Mouse (Mus musculus): ENCODE results near the gene Gm20741. TPM values are rescaled to one million over a fixed set of nuclear protein-coding genes. Genes with fewer than 3 reads are reported as not detected.
A peak's percentile ranks its signal among the peaks of the same experiment; 100 is the strongest.

Gm20741 gene
- not detected in 2 replicates for polyA plus RNA-seq (2014; fragmentation: Nextera tagmentation; extraction: Ambion mirVana)

DNA sequence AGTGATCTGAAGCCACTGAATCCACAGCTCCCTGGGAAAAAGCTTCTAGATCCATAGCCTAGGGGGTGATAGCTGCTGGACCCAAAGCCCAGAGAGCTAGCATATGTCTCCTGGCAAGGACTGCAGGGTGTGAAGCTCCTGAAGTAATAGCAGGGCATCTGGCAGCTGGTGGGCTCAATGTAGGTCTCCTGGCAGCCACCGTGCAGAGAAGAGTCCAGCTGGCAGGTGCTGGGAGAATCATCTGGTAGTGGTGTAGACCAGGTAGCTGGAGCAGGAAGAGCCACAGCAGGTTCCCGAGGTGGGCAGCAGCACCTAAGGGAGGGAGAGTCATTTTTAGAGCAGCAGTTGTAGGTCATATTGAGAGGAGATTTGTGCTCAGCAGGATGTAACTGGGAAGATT, at the start of gene Gm20741:
Gene Gm20741, minus strand, starts transcription at position 394 of the 400 bp plus-strand sequence.
- H3K27me3 ChIP-seq (ENCODE audit: control insufficient read depth, insufficient read depth, low read length): no peaks in the 10 kb centered on the region
- DNase-seq (ENCODE audit: low spot score) (no peak), ATAC-seq (ENCODE audit: insufficient read depth, low FRiP score, low TSS enrichment) (no peak)
- no peak within 1 kb of the TSS for H3K4me3 ChIP-seq (ENCODE audit: low read depth, low read length)
- H3K4me1 ChIP-seq (ENCODE audit: control insufficient read depth, insufficient read depth, low read length): no peaks in the 10 kb centered on the region
- H3K9me3 ChIP-seq (ENCODE audit: control insufficient read depth, low read length): no peaks in the 10 kb centered on the region
- no peak within 1 kb of the TSS for H3K9ac ChIP-seq (ENCODE audit: low read length)
- H3K27ac ChIP-seq (ENCODE audit: low read depth, low read length): no peak within 1 kb of the TSS
- WGBS: 85% methylated on average over 2 of the region's 2 CpGs
- no peak within 1 kb of the TSS for H3K4me2 ChIP-seq (ENCODE audit: low read depth)
- no peaks in the 10 kb centered on the region for H3K36me3 ChIP-seq (ENCODE audit: control insufficient read depth, insufficient read depth, low read length)

DNA sequence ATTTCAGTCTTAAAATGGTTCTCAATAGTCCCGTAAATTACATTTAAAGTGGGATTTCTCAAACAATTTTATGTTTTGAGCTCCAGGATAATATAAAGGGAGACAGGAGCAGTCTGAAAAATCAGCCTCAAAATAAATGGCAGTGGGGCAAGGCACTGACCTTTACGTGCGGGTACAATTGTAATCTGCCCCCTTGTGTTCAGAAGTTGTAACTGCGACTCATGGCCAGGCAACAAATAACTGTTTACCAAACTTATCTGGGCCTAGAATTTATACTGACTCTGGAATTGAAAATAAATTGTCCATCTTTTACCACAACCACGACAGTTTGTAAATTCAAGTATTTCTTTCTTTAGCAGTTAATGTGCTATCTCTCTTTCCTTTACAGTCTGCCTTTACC, 39.4 kb upstream of the Gm20741 start:
- H3K9me3 ChIP-seq (ENCODE audit: control insufficient read depth, low read length): no peaks in the 10 kb centered on the region
- no peak overlapping the region for H3K4me3 ChIP-seq (ENCODE audit: low read depth, low read length)
- H3K27me3 ChIP-seq (ENCODE audit: control insufficient read depth, insufficient read depth, low read length): no peaks in the 10 kb centered on the region
- no peak overlapping the region for H3K4me2 ChIP-seq (ENCODE audit: low read depth)
- no peaks in the 10 kb centered on the region for H3K4me1 ChIP-seq (ENCODE audit: control insufficient read depth, insufficient read depth, low read length)
- ATAC-seq (ENCODE audit: insufficient read depth, low FRiP score, low TSS enrichment) (no peak), DNase-seq (ENCODE audit: low spot score) (peak; percentile 16)
- 10% methylated on average over 5 of the region's 5 CpGs for WGBS
- no peaks in the 10 kb centered on the region for H3K36me3 ChIP-seq (ENCODE audit: control insufficient read depth, insufficient read depth, low read length)
- H3K27ac ChIP-seq (ENCODE audit: low read depth, low read length): no peak overlapping the region
- no peak overlapping the region for H3K9ac ChIP-seq (ENCODE audit: low read length)

DNA sequence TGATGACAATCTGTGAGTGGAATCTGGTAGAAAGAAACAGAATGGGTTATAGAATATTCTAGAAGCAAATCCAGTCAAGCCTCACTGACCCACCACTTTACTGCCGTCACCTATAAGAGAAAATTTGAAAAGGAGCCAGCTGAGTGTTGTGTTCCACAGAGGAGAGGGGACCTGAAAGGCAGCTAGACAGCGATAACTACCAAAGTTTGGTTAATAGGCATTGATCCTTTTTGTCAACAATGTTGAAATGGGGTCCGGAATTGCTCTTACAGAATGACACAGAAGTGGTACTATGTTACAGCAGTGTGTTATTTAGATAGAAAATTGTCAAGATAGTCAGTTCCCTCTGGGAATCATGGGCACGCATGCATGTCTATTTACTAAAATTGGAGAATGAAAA, 36.5 kb upstream of the Gm20741 start:
- Histone ChIP-seq H3K36me3 (ENCODE audit: control insufficient read depth, insufficient read depth, low read length) (no peaks in the 10 kb centered on the region), H3K27me3 (ENCODE audit: control insufficient read depth, insufficient read depth, low read length) (no peaks in the 10 kb centered on the region), H3K4me2 (ENCODE audit: low read depth) (no peak overlapping the region), H3K9ac (ENCODE audit: low read length) (no peak overlapping the region), H3K4me1 (ENCODE audit: control insufficient read depth, insufficient read depth, low read length) (no peaks in the 10 kb centered on the region), H3K9me3 (ENCODE audit: control insufficient read depth, low read length) (no peaks in the 10 kb centered on the region), H3K27ac (ENCODE audit: low read depth, low read length) (no peak overlapping the region), H3K4me3 (ENCODE audit: low read depth, low read length) (no peak overlapping the region)
- 89% methylated on average over 4 of the region's 4 CpGs for WGBS
- ATAC-seq (ENCODE audit: insufficient read depth, low FRiP score, low TSS enrichment) (no peak), DNase-seq (ENCODE audit: low spot score) (no peak)

DNA sequence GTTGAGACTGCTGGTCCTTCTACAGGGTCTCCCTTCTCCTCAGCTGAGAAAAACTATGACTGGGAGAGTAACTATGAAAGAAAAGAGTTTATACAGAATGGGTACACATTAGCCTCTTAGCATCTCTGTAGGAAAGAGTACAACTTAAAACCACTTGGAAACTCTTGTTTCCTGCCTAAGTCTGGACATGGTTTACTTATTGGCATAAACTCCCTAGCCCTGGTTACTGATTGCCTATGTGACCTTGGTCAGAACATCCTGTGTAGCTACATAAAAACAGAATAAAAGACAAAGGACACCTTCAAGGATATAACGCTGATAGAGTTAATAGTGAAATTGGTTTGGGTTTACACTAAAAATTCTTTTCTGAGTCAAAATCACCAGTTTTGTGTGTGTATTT, 35.3 kb upstream of the Gm20741 start:
- 92% methylated on average over 1 of the region's 1 CpGs for WGBS
- ATAC-seq (ENCODE audit: insufficient read depth, low FRiP score, low TSS enrichment) (no peak), DNase-seq (ENCODE audit: low spot score) (no peak)
- no peaks in the 10 kb centered on the region for H3K9me3 ChIP-seq (ENCODE audit: control insufficient read depth, low read length)
- H3K4me3 ChIP-seq (ENCODE audit: low read depth, low read length): no peak overlapping the region
- H3K27me3 ChIP-seq (ENCODE audit: control insufficient read depth, insufficient read depth, low read length): no peaks in the 10 kb centered on the region
- no peak overlapping the region for H3K9ac ChIP-seq (ENCODE audit: low read length)
- H3K4me2 ChIP-seq (ENCODE audit: low read depth): no peak overlapping the region
- no peak overlapping the region for H3K27ac ChIP-seq (ENCODE audit: low read depth, low read length)
- H3K36me3 ChIP-seq (ENCODE audit: control insufficient read depth, insufficient read depth, low read length): no peaks in the 10 kb centered on the region
- H3K4me1 ChIP-seq (ENCODE audit: control insufficient read depth, insufficient read depth, low read length): no peaks in the 10 kb centered on the region

GRCm38 (mm10) chr16:88826978-88827377, 15.0 kb upstream of the Gm20741 start:
- H3K27me3 ChIP-seq (ENCODE audit: control insufficient read depth, insufficient read depth, low read length): no peaks in the 10 kb centered on the region
- H3K4me2 ChIP-seq (ENCODE audit: low read depth): no peak overlapping the region
- DNase-seq (ENCODE audit: low spot score) (peak; percentile 14), ATAC-seq (ENCODE audit: insufficient read depth, low FRiP score, low TSS enrichment) (peak; percentile 56)
- no peaks in the 10 kb centered on the region for H3K4me1 ChIP-seq (ENCODE audit: control insufficient read depth, insufficient read depth, low read length)
- no peaks in the 10 kb centered on the region for H3K9me3 ChIP-seq (ENCODE audit: control insufficient read depth, low read length)
- H3K9ac ChIP-seq (ENCODE audit: low read length): no peak overlapping the region
- no peak overlapping the region for H3K4me3 ChIP-seq (ENCODE audit: low read depth, low read length)
- 24% methylated on average over 3 of the region's 3 CpGs for WGBS
- H3K27ac ChIP-seq (ENCODE audit: low read depth, low read length): no peak overlapping the region
- no peaks in the 10 kb centered on the region for H3K36me3 ChIP-seq (ENCODE audit: control insufficient read depth, insufficient read depth, low read length)

DNA sequence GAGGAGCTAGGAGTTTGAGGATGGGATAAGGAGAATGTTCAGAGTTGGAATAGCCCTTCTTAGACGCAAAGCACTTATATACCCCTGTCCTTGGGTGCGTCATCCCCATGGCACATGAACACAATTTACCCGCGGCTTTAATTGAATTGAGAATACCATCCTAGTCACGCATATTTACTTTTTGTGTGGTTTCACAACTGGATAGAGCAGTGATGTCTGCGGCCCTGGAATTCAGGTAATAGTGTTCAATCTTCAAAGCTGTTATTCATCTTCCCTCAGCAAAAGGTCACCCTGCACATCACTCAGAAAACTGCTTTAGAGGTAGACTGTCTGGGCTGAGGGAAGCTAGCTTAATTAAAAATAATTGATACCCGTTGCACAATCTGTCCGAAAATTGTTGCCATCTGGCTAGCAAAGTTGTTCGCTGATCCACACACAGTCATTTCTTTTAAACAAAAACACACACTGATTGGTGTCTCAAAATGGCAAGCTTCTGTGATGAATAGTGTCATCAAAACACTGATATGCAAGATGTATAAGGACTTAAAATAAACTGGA, 14.2 kb upstream of the Gm20741 start, which contains the start of gene Krtap14:
Gene Krtap14, minus strand, starts transcription at position 51 of the 558 bp plus-strand sequence.
- Histone ChIP-seq H3K4me2 (ENCODE audit: low read depth) (no peak within 1 kb of the TSS), H3K4me1 (ENCODE audit: control insufficient read depth, insufficient read depth, low read length) (no peaks in the 10 kb centered on the region), H3K9ac (ENCODE audit: low read length) (no peak within 1 kb of the TSS), H3K9me3 (ENCODE audit: control insufficient read depth, low read length) (no peaks in the 10 kb centered on the region), H3K27ac (ENCODE audit: low read depth, low read length) (no peak within 1 kb of the TSS), H3K36me3 (ENCODE audit: control insufficient read depth, insufficient read depth, low read length) (no peaks in the 10 kb centered on the region), H3K4me3 (ENCODE audit: low read depth, low read length) (no peak within 1 kb of the TSS), H3K27me3 (ENCODE audit: control insufficient read depth, insufficient read depth, low read length) (no peaks in the 10 kb centered on the region)
- no peak for ATAC-seq (ENCODE audit: insufficient read depth, low FRiP score, low TSS enrichment)
- no peak for DNase-seq (ENCODE audit: low spot score)
- 73% methylated on average over 9 of the region's 9 CpGs for WGBS

DNA sequence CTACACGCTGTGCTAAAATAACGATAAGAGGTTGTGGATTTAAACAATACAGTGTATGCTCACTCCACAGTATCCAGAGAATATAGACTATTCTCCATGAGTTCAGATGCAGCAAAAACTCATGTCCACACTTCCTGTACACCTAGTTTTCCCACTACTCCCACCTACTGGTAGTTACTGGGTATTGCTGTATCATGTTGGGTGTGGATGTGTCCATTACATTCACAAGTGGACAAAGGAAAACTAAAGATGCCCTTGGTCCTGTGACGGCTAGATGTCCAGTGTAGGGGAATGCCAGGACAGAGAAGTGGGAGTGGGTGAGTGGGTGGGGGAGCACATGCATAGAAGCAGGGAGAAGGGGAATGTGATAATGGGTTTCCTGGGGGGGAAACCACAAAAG, 11.7 kb upstream of the Gm20741 start:
- H3K4me3 ChIP-seq (ENCODE audit: low read depth, low read length): no peak overlapping the region
- no peak overlapping the region for H3K9ac ChIP-seq (ENCODE audit: low read length)
- H3K27ac ChIP-seq (ENCODE audit: low read depth, low read length): no peak overlapping the region
- no peaks in the 10 kb centered on the region for H3K9me3 ChIP-seq (ENCODE audit: control insufficient read depth, low read length)
- no peaks in the 10 kb centered on the region for H3K36me3 ChIP-seq (ENCODE audit: control insufficient read depth, insufficient read depth, low read length)
- no peak for DNase-seq (ENCODE audit: low spot score)
- peak; percentile 45; the same call in 1 of the 2 replicates for ATAC-seq (ENCODE audit: insufficient read depth, low FRiP score, low TSS enrichment)
- 75% methylated on average over 3 of the region's 3 CpGs for WGBS
- no peaks in the 10 kb centered on the region for H3K27me3 ChIP-seq (ENCODE audit: control insufficient read depth, insufficient read depth, low read length)
- no peaks in the 10 kb centered on the region for H3K4me1 ChIP-seq (ENCODE audit: control insufficient read depth, insufficient read depth, low read length)
- H3K4me2 ChIP-seq (ENCODE audit: low read depth): no peak overlapping the region

DNA sequence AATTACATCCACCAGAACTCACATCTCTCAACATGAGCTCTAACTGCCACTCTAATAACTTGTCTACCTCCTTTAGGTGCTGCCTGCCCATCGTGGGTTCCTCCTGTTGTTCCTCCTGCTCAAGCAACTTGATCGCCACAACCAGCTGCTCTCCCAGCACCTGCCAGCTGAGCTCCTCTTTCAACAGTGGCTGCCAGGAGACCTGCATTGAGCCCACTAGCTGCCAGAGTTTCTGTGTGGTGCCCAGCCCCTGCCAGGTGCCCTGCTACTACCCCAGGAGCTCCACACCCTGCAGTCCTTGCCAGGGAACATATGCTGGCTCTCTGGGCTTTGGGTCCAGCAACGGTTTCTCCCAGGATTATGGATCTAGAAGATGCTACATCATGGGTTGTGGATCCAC, 8.0 kb upstream of the Gm20741 start, which contains the start of gene Krtap15:
Gene Krtap15, plus strand, starts transcription at position 150 of the 400 bp plus-strand sequence.
- Histone ChIP-seq H3K4me2 (ENCODE audit: low read depth) (no peak within 1 kb of the TSS), H3K9me3 (ENCODE audit: control insufficient read depth, low read length) (no peaks in the 10 kb centered on the region), H3K9ac (ENCODE audit: low read length) (no peak within 1 kb of the TSS), H3K4me1 (ENCODE audit: control insufficient read depth, insufficient read depth, low read length) (no peaks in the 10 kb centered on the region), H3K27me3 (ENCODE audit: control insufficient read depth, insufficient read depth, low read length) (no peaks in the 10 kb centered on the region), H3K27ac (ENCODE audit: low read depth, low read length) (no peak within 1 kb of the TSS), H3K36me3 (ENCODE audit: control insufficient read depth, insufficient read depth, low read length) (no peaks in the 10 kb centered on the region), H3K4me3 (ENCODE audit: low read depth, low read length) (no peak within 1 kb of the TSS)
- ATAC-seq (ENCODE audit: insufficient read depth, low FRiP score, low TSS enrichment) (no peak), DNase-seq (ENCODE audit: low spot score) (no peak)
- 94% methylated on average over 3 of the region's 3 CpGs for WGBS

GRCm38 (mm10) chr16:88786786-88787185, 25.2 kb downstream of the Gm20741 start:
- WGBS: 88% methylated on average over 2 of the region's 2 CpGs
- Histone ChIP-seq H3K27ac (ENCODE audit: low read depth, low read length) (no peak overlapping the region), H3K4me3 (ENCODE audit: low read depth, low read length) (no peak overlapping the region), H3K9ac (ENCODE audit: low read length) (no peak overlapping the region), H3K9me3 (ENCODE audit: control insufficient read depth, low read length) (no peaks in the 10 kb centered on the region), H3K4me1 (ENCODE audit: control insufficient read depth, insufficient read depth, low read length) (no peaks in the 10 kb centered on the region), H3K36me3 (ENCODE audit: control insufficient read depth, insufficient read depth, low read length) (no peaks in the 10 kb centered on the region), H3K27me3 (ENCODE audit: control insufficient read depth, insufficient read depth, low read length) (no peaks in the 10 kb centered on the region), H3K4me2 (ENCODE audit: low read depth) (no peak overlapping the region)
- ATAC-seq (ENCODE audit: insufficient read depth, low FRiP score, low TSS enrichment) (no peak), DNase-seq (ENCODE audit: low spot score) (no peak)

All from neural tube, embryonic 11.5 days (tissue).